Mouse (Mus musculus) liver, embryonic 18 days (tissue): ENCODE data around the gene Olfr1454. TPM values are rescaled to one million over a fixed set of nuclear protein-coding genes. Genes with fewer than 3 reads are reported as not detected.

Experiments used
- polyA plus RNA-seq: library from polyadenylated mRNA; depleted of rRNA; stranded (reverse); fragments of >200 nt; gene quantifications from 2 replicates; pipeline ENCODE4 v1.2.3, GENCODE M21; 2012; rRNA removed

Olfr1454 gene
- not detected in 2 replicates for polyA plus RNA-seq

GRCm38 (mm10) chr19:13060310-13060709 lies at the start of gene Olfr1454:
TSS of gene Olfr1454 (plus strand) at chr19:13060610.

GRCm38 (mm10) chr19:13028227-13028626 lies 32.2 kb upstream of the Olfr1454 start, which contains the start of gene Olfr1453:
TSS of gene Olfr1453 (minus strand) at chr19:13028327.

DNA sequence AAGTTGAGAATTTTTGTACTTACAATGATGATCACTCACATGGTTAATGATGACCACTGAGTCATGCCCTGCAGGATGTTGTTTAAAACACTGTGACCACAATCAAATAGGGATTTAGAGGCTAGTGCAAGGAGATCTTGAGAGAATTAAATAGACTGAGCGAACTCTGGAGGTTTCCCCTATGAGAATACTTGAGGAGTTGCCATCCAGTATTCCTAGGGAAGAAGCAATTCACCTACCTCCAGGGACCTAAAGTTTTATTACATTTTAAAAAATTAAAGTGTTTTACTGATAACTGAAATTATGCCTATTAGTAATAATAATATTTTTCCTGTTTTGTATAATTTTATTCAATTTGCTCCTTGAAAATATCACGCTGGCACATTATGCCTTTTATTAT lies 37.4 kb downstream of the Olfr1454 start, which contains the start of gene Olfr1457:
Gene Olfr1457 (minus strand): TSS at position 101 of the 400 bp plus-strand sequence.

GRCm38 (mm10) chr19:13106675-13107074 lies 46.3 kb downstream of the Olfr1454 start, which contains the start of gene Olfr1458:
TSS of gene Olfr1458 (minus strand) at chr19:13106775.

Other genes with a start within 250 kb of the Olfr1454 start
- not detected in 2 replicates for gene Gm5244, start 213.9 kb upstream of the Olfr1454 start, polyA plus RNA-seq
- 0.02 TPM in 1 of 2 replicates, not detected in the other for gene Olfr1444, start 203.3 kb upstream of the Olfr1454 start, polyA plus RNA-seq
- gene Olfr1445, start 176.8 kb upstream of the Olfr1454 start, polyA plus RNA-seq = not detected in 2 replicates
- gene Olfr1446, start 167.1 kb upstream of the Olfr1454 start, polyA plus RNA-seq = not detected in 2 replicates
- not detected in 2 replicates for gene Olfr1447, start 156.9 kb upstream of the Olfr1454 start, polyA plus RNA-seq
- not detected in 2 replicates for gene Olfr1448, start 136.2 kb upstream of the Olfr1454 start, polyA plus RNA-seq
- gene Olfr1449, start 129.8 kb upstream of the Olfr1454 start, polyA plus RNA-seq = not detected in 2 replicates
- gene Olfr1450, start 110.4 kb upstream of the Olfr1454 start, polyA plus RNA-seq = not detected in 2 replicates
- not detected in 2 replicates for gene Olfr1451, start 65.6 kb upstream of the Olfr1454 start, polyA plus RNA-seq
- not detected in 2 replicates for gene Olfr1453, start 32.3 kb upstream of the Olfr1454 start, polyA plus RNA-seq
- not detected in 2 replicates for gene Olfr1457, start 37.3 kb downstream of the Olfr1454 start, polyA plus RNA-seq
- gene Olfr1458, start 46.2 kb downstream of the Olfr1454 start, polyA plus RNA-seq = not detected in 2 replicates
- not detected in 2 replicates for gene Olfr1459, start 88.9 kb downstream of the Olfr1454 start, polyA plus RNA-seq
- gene Olfr1461, start 102.4 kb downstream of the Olfr1454 start, polyA plus RNA-seq = not detected in 2 replicates
- not detected in 2 replicates for gene Olfr1462, start 125.1 kb downstream of the Olfr1454 start, polyA plus RNA-seq
- gene Olfr1463, start 170.7 kb downstream of the Olfr1454 start, polyA plus RNA-seq = not detected in 2 replicates